Mouse (Mus musculus) stomach, postnatal 0 days (tissue): Measurements from ENCODE around the gene F8. TPM values are rescaled to one million over a fixed set of nuclear protein-coding genes. Genes with fewer than 3 reads are reported as not detected.
"Not testable (repeated sequence)": the region's sequence is repeated elsewhere in the genome, so short reads cannot be mapped to it uniquely, and the experiment has no call there.

Experiments used
- ATAC-seq: fragments of 200-750 bp; cut with Nextera tagmentation; 2 replicates; pipeline ENCODE4 v1.8.0; 2017; ENCODE audit not compliant: low FRiP score, low TSS enrichment
- DNase-seq: peaks from one replicate; pipeline ENCODE4 v3.0.0-alpha.2; 2016; ENCODE audit warnings: low spot score
- H3K27ac ChIP-seq: fragments of 300-500 bp; sonication (generic); replicated peaks from 2 replicates; pipeline ENCODE4 v1.5.1; 2014; ENCODE audit warnings: mild to moderate bottlenecking, control low read depth
- H3K27me3 ChIP-seq: fragments of 300-500 bp; sonication (generic); 2 replicates; pipeline ENCODE4 v1.6.1; 2014; ENCODE audit warnings: low read length; ENCODE audit not compliant: control insufficient read depth, insufficient read depth
- H3K36me3 ChIP-seq: fragments of 300-500 bp; sonication (generic); 2 replicates; pipeline ENCODE4 v1.6.1; 2014; ENCODE audit warnings: low read length, mixed read lengths; ENCODE audit not compliant: control insufficient read depth, insufficient read depth
- H3K4me1 ChIP-seq: fragments of 300-500 bp; sonication (generic); replicated peaks from 2 replicates; pipeline ENCODE4 v1.6.1; 2014; ENCODE audit warnings: antibody characterized with exemption; ENCODE audit not compliant: control insufficient read depth, insufficient read depth
- H3K4me2 ChIP-seq: fragments of 300-500 bp; sonication (generic); replicated peaks from 2 replicates; pipeline ENCODE4 v1.6.1; 2014; ENCODE audit warnings: low read depth, mild to moderate bottlenecking, control low read depth, moderate library complexity
- H3K4me3 ChIP-seq: fragments of 300-500 bp; sonication (generic); 2 replicates; pipeline ENCODE4 v1.5.1; 2014; ENCODE audit warnings: low read depth, low read length, control low read depth
- H3K9ac ChIP-seq: fragments of 300-500 bp; sonication (generic); 2 replicates; pipeline ENCODE4 v1.6.1; 2014; ENCODE audit warnings: mild to moderate bottlenecking, low read length, control low read depth, mixed read lengths
- H3K9me3 ChIP-seq: fragments of 300-500 bp; sonication (generic); 2 replicates; pipeline ENCODE4 v1.6.1; 2016; ENCODE audit warnings: low read length; ENCODE audit not compliant: control insufficient read depth
- CTCF ChIP-seq: IDR thresholded peaks from 2 replicates; pipeline ENCODE4 v1.5.1; 2016; ENCODE audit warnings: antibody characterized with exemption, low read depth, mild to moderate bottlenecking, moderate library complexity
- EP300 ChIP-seq: optimal IDR thresholded peaks from 2 replicates; pipeline ENCODE3; 2016; ENCODE audit warnings: antibody characterized with exemption
- WGBS: fragments of 180-500 bp; shearing (Covaris S2); extraction: QIAGEN DNeasy Blood & Tissue Kit; methylation state at CpG from one replicate; pipeline ENCODE4 v1.1.7; 2014; 5-methylcytosine and 5-hydroxymethylcytosine counted together
- polyA plus RNA-seq: library from polyadenylated mRNA; unstranded; fragments of >200 nt; fragmentation: Nextera tagmentation; extraction: Ambion mirVana; gene quantifications from 2 replicates; pipeline ENCODE4 v1.2.1, GENCODE M21; 2015

The F8 gene
- polyA plus RNA-seq, 1 experiment from 2014 or later: 0.80 TPM

DNA sequence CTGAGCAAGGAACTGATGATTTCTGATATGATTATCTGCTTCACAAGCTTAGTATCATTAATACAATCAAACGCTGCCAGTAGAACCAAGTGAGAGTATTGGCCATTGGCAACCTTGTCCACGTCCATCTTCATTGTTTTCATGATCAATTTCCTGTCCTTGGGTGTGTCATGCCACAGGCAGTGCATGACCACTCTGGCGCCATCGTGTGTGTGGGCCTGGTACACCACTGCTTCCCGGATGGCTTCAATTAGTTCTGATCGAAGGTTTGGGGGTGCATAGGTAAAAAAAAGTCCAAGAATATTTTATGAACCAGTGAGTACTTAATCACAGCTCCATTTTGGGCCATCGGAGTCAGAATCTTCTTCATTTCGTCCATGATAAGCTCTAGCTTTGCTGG lies 110.7 kb downstream of the F8 start:
- TF ChIP-seq EP300 (no peak), CTCF (peak; percentile 33)
- ATAC-seq (no peak), DNase-seq (peak; percentile 14)
- 69% methylated on average over 8 of the region's 8 CpGs for WGBS
- Histone ChIP-seq H3K4me2 (no peak overlapping the region), H3K27ac (no peak overlapping the region), H3K4me3 (no peak overlapping the region), H3K9ac (no peak overlapping the region), H3K36me3 (no peaks in the 10 kb centered on the region), H3K4me1 (no peaks in the 10 kb centered on the region), H3K27me3 (no peaks in the 10 kb centered on the region), H3K9me3 (no peaks in the 10 kb centered on the region)

DNA sequence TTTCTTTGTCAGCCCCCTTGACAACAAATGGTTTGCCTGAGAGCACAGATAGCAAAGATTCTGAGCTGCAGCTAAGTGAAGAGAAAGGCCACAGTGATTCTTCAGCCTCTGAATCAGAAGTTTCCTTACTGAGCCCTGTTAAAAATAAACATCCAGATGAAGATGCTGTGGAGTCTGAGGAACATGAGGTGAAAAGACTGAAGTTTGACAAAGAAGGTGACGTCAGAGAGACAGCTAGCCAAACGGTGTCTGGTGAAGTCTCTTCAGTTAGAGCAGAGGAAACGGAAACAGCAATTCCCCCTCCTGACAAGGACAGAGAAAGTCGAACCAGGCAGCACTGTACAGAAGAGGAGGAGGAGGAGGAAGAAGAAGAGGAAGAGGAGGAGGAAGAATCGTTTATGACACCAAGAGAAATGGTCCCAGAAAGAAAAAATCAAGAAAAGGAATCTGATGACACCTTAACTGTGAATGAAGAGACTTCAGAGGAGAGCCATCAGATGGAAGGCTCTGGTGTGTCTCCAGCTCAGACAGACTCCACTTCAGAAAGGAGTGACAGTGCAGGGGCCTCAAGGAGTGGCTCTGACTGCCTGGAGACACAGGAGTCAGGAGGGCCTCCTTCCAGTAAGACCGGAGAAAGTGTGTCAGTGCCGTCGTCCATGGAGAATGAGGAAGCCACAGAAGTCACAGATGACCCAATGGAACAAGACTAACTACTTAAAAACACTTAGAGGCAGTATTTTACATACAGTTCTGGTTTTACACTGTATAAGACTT lies 148.6 kb downstream of the F8 start:
- not testable (repeated sequence) for H3K4me1 ChIP-seq, H3K4me2 ChIP-seq, H3K27ac ChIP-seq, H3K27me3 ChIP-seq, H3K4me3 ChIP-seq, H3K36me3 ChIP-seq, ATAC-seq, DNase-seq, H3K9ac ChIP-seq, H3K9me3 ChIP-seq
- WGBS: 51% methylated on average over 8 of the region's 8 CpGs

GRCm38 (mm10) chrX:75231456-75231855 lies 151.0 kb downstream of the F8 start:
- no peaks in the 10 kb centered on the region for H3K9me3 ChIP-seq
- TF ChIP-seq CTCF: no peak
- no peak for TF ChIP-seq EP300

DNA sequence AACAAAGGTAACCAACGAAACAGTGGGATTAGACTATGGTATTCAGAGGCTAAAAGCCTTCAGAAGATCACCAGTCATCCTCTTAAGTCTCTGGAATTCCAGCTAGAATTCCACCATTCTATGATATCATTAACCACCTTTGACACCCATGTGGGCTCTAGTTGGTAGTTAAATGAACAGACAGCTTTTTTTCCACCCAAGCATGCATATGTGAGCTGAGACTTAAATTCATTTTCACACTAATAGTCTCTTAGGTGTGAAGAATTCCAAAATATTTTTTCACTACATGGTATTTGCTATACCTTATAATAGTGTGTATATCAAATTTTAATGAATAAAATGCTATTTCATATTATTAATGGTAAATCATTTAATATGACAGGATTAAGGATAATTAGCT lies 218.7 kb downstream of the F8 start, which contains the start of gene Smim9:
TSS of gene Smim9 (minus strand) at position 101 of the 400 bp plus-strand sequence.
- Histone ChIP-seq H3K4me2 (no peak within 1 kb of the TSS), H3K27ac (no peak within 1 kb of the TSS), H3K36me3 (no peaks in the 10 kb centered on the region), H3K27me3 (no peaks in the 10 kb centered on the region), H3K4me3 (no peak within 1 kb of the TSS), H3K4me1 (no peaks in the 10 kb centered on the region), H3K9me3 (no peaks in the 10 kb centered on the region), H3K9ac (no peak within 1 kb of the TSS)
- DNase-seq: no peak
- TF ChIP-seq EP300 (no peak), CTCF (no peak)
- ATAC-seq: no peak
- 61% methylated on average over 1 of the region's 1 CpGs for WGBS

More at GRCm38 (mm10) chrX:75231456-75231855, 151.0 kb downstream of the F8 start:
- no peaks in the 10 kb centered on the region for H3K27me3 ChIP-seq
- H3K9ac ChIP-seq: no peak overlapping the region
- H3K4me2 ChIP-seq: no peak overlapping the region
- DNase-seq: no peak
- no peak for ATAC-seq
- H3K36me3 ChIP-seq: no peaks in the 10 kb centered on the region
- no peaks in the 10 kb centered on the region for H3K4me1 ChIP-seq
- H3K27ac ChIP-seq: no peak overlapping the region
- WGBS: 70% methylated on average over 1 of the region's 1 CpGs
- H3K4me3 ChIP-seq: no peak overlapping the region

DNA sequence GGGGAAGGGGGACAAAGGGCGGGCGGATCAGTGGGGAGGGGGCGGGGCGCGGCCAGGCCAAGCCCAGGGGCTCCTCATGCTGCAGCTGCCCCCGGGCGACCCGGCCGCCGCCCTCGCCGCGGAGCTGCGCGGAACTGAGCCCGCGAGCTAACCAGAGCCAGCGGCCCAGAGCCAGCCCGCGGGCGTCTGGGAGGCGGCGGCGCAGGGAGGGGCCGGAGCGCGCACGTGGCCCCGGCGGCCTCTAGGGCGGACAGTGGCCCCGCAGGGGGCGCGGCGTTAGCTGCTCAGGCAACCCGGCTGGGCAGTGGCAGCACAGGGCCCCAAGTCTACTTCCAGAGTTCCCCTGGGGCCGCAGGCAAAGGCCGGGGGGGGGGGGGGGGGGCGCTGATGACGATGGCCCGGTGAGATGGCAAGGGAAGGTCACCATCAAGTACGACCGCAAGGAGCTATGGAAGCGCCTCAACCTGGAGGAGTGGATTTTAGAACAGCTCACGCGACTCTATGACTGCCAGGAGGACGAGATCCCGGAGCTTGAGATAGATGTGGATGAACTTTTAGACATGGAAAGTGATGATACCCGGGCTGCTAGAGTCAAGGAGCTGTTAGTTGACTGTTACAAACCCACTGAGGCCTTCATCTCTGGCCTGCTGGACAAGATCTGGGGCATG lies 226.7 kb downstream of the F8 start:
- 21% methylated on average over 8 of the region's 49 CpGs for WGBS
- Histone ChIP-seq H3K4me1 (no peaks in the 10 kb centered on the region), H3K27ac (no peak overlapping the region), H3K27me3 (no peaks in the 10 kb centered on the region), H3K4me2 (peak overlapping the region; percentile 57), H3K9ac (0 out of 2 replicates have a peak overlapping the region, but pooled peaks have one; percentile 38), H3K9me3 (no peaks in the 10 kb centered on the region), H3K4me3 (peak overlapping the region; percentile 29; the same call in 1 of the 2 replicates), H3K36me3 (no peaks in the 10 kb centered on the region)
- ATAC-seq (peak; percentile 88), DNase-seq (peak; percentile 56)
- TF ChIP-seq CTCF: no peak
- TF ChIP-seq EP300: no peak

DNA sequence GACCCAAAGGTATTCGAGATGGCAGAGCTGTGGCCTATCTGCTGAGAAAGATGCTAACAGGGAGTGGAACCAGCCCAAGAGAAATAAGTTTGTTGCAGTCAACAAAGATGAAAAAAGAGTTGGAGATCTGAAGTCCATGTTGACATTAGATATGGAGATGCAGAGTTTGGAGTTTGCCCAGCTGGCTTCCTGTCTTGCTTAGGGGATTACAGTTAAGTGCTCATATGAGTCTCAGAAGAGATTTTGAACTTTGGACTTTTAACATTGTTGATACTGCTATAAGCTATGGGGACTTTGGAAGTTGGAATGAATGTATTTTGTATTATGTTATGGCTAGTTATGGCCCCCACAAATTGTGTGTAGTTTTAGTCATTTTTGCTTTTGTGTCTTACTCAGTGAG lies 230.2 kb downstream of the F8 start:
- no peak overlapping the region for H3K27ac ChIP-seq
- no peaks in the 10 kb centered on the region for H3K9me3 ChIP-seq
- no peak overlapping the region for H3K9ac ChIP-seq
- DNase-seq (peak; percentile 15), ATAC-seq (no peak)
- H3K4me3 ChIP-seq: no peak overlapping the region
- no peak overlapping the region for H3K4me2 ChIP-seq
- 39% methylated on average over 1 of the region's 1 CpGs for WGBS
- TF ChIP-seq CTCF: no peak
- TF ChIP-seq EP300: no peak
- H3K4me1 ChIP-seq: no peaks in the 10 kb centered on the region
- no peaks in the 10 kb centered on the region for H3K36me3 ChIP-seq
- no peaks in the 10 kb centered on the region for H3K27me3 ChIP-seq
